Mouse (Mus musculus) midbrain, embryonic 11.5 days (tissue): ENCODE measurements around the gene Tmem82. TPM values are rescaled to one million over a fixed set of nuclear protein-coding genes. Genes with fewer than 3 reads are reported as not detected.

Experiments
- ATAC-seq: fragments of 200-750 bp; cut with Nextera tagmentation; 2 replicates; pipeline ENCODE4 v1.8.0; 2017; ENCODE audit warnings: moderate TSS enrichment, moderate library complexity; ENCODE audit not compliant: low FRiP score
- DNase-seq: peaks from one replicate; pipeline ENCODE4 v3.0.0; 2015; ENCODE audit warnings: low spot score; ENCODE audit errors: missing footprints
- H3K27ac ChIP-seq: fragments of 300-500 bp; sonication (generic); 2 replicates; pipeline ENCODE4 v1.5.1; 2014; ENCODE audit warnings: low read depth, low read length
- H3K27me3 ChIP-seq: fragments of 300-500 bp; sonication (generic); 2 replicates; pipeline ENCODE4 v1.6.1; 2014; ENCODE audit warnings: mild to moderate bottlenecking, low read length, moderate library complexity, mixed read lengths; ENCODE audit not compliant: control insufficient read depth, insufficient read depth
- H3K36me3 ChIP-seq: fragments of 300-500 bp; sonication (generic); 2 replicates; pipeline ENCODE4 v1.6.1; 2014; ENCODE audit warnings: mild to moderate bottlenecking, low read length, moderate library complexity, mixed read lengths; ENCODE audit not compliant: control insufficient read depth, insufficient read depth
- H3K4me1 ChIP-seq: fragments of 300-500 bp; sonication (generic); 2 replicates; pipeline ENCODE4 v1.6.1; 2014; ENCODE audit warnings: low read length; ENCODE audit not compliant: control insufficient read depth, insufficient read depth
- H3K4me2 ChIP-seq: fragments of 300-500 bp; sonication (generic); 2 replicates; pipeline ENCODE4 v1.6.1; 2014; ENCODE audit warnings: mild to moderate bottlenecking, moderate library complexity
- H3K4me3 ChIP-seq: fragments of 300-500 bp; sonication (generic); 2 replicates; pipeline ENCODE4 v1.5.1; 2014; ENCODE audit warnings: low read depth, low read length
- H3K9ac ChIP-seq: fragments of 300-500 bp; sonication (generic); 2 replicates; pipeline ENCODE4 v1.6.1; 2014; ENCODE audit warnings: low read length
- H3K9me3 ChIP-seq: fragments of 300-500 bp; sonication (generic); 2 replicates; pipeline ENCODE4 v1.6.1; 2016; ENCODE audit warnings: low read length; ENCODE audit not compliant: control insufficient read depth
- WGBS: fragments of 180-500 bp; shearing (Covaris S2); extraction: QIAGEN DNeasy Blood & Tissue Kit; methylation state at CpG from one replicate; pipeline ENCODE4 v1.1.7; 2014; 5-methylcytosine and 5-hydroxymethylcytosine counted together
- polyA plus RNA-seq: library from polyadenylated mRNA; unstranded; fragments of >200 nt; fragmentation: Nextera tagmentation; extraction: Ambion mirVana; gene quantifications from 2 replicates; pipeline ENCODE4 v1.2.1, GENCODE M21; 2014

Tmem82 gene
- polyA plus RNA-seq, 1 experiment from 2014 or later: 0.48 TPM

GRCm38 (mm10) chr4:141622580-141622979, 4.1 kb upstream of the Tmem82 start:
- Histone ChIP-seq H3K4me3 (no peak overlapping the region), H3K4me2 (no peak overlapping the region), H3K9ac (no peak overlapping the region), H3K27ac (no peak overlapping the region), H3K9me3 (no peaks in the 10 kb centered on the region), H3K36me3 (peaks cover 4% of the 10 kb centered on the region; the same call in 1 of the 2 replicates), H3K4me1 (peaks cover 5% of the 10 kb centered on the region), H3K27me3 (no peaks in the 10 kb centered on the region; the same call in 1 of the 2 replicates)
- 87% methylated on average over 5 of the region's 5 CpGs for WGBS
- DNase-seq: no peak
- no peak for ATAC-seq

- no peak for DNase-seq
- Histone ChIP-seq H3K4me3 (no peak overlapping the region), H3K9ac (no peak overlapping the region), H3K36me3 (peaks cover 4% of the 10 kb centered on the region; the same call in 1 of the 2 replicates), H3K9me3 (no peaks in the 10 kb centered on the region), H3K4me1 (peaks cover 5% of the 10 kb centered on the region), H3K27ac (no peak overlapping the region), H3K27me3 (no peaks in the 10 kb centered on the region; the same call in 1 of the 2 replicates), H3K4me2 (no peak overlapping the region)
- ATAC-seq: no peak
- WGBS: 83% methylated on average over 8 of the region's 8 CpGs
Measured at GRCm38 (mm10) chr4:141622091-141622490, 3.7 kb upstream of the Tmem82 start.

GRCm38 (mm10) chr4:141621297-141621696, 2.9 kb upstream of the Tmem82 start:
- Histone ChIP-seq H3K4me1 (peaks cover 5% of the 10 kb centered on the region), H3K4me3 (no peak overlapping the region), H3K4me2 (no peak overlapping the region), H3K9me3 (no peaks in the 10 kb centered on the region), H3K27me3 (no peaks in the 10 kb centered on the region; the same call in 1 of the 2 replicates), H3K9ac (no peak overlapping the region), H3K36me3 (peaks cover 2% of the 10 kb centered on the region; the same call in 1 of the 2 replicates), H3K27ac (no peak overlapping the region)
- ATAC-seq: no peak
- DNase-seq: no peak
- 88% methylated on average over 8 of the region's 8 CpGs for WGBS

- Histone ChIP-seq H3K9me3 (no peaks in the 10 kb centered on the region), H3K4me3 (no peak overlapping the region), H3K27ac (no peak overlapping the region), H3K36me3 (no peaks in the 10 kb centered on the region), H3K4me1 (peaks cover 5% of the 10 kb centered on the region), H3K9ac (no peak overlapping the region), H3K4me2 (no peak overlapping the region), H3K27me3 (no peaks in the 10 kb centered on the region; the same call in 1 of the 2 replicates)
- WGBS: 83% methylated on average over 9 of the region's 9 CpGs
- DNase-seq (no peak), ATAC-seq (no peak)
Measured at GRCm38 (mm10) chr4:141619299-141619883, 958 bp upstream of the Tmem82 start.

GRCm38 (mm10) chr4:141617863-141618564, 419 bp downstream of the Tmem82 start:
- H3K4me1 ChIP-seq: peaks cover 5% of the 10 kb centered on the region
- peak overlapping the region; percentile 17 for H3K4me3 ChIP-seq
- WGBS: 10% methylated on average over 22 of the region's 22 CpGs
- no peak overlapping the region for H3K27ac ChIP-seq
- no peaks in the 10 kb centered on the region for H3K9me3 ChIP-seq
- H3K9ac ChIP-seq: peak overlapping the region; percentile 38
- peak; percentile 29 for ATAC-seq
- H3K36me3 ChIP-seq: no peaks in the 10 kb centered on the region
- no peaks in the 10 kb centered on the region; the same call in 1 of the 2 replicates for H3K27me3 ChIP-seq
- DNase-seq: peak; percentile 90
- peak overlapping the region; percentile 45 for H3K4me2 ChIP-seq

- H3K4me3 ChIP-seq: peak overlapping the region; percentile 17
- H3K36me3 ChIP-seq: no peaks in the 10 kb centered on the region
- no peak overlapping the region for H3K27ac ChIP-seq
- ATAC-seq (peak; percentile 55; the same call in 1 of the 2 replicates), DNase-seq (peak; percentile 93)
- H3K9me3 ChIP-seq: no peaks in the 10 kb centered on the region
- no peaks in the 10 kb centered on the region; the same call in 1 of the 2 replicates for H3K27me3 ChIP-seq
- 7% methylated on average over 20 of the region's 20 CpGs for WGBS
- H3K9ac ChIP-seq: peak overlapping the region; percentile 38; the same call in 1 of the 2 replicates
- H3K4me2 ChIP-seq: peak overlapping the region; percentile 45
- peaks cover 5% of the 10 kb centered on the region for H3K4me1 ChIP-seq
Measured at GRCm38 (mm10) chr4:141617299-141617698, 1.1 kb downstream of the Tmem82 start.

- peaks cover 5% of the 10 kb centered on the region for H3K4me1 ChIP-seq
- no peak overlapping the region for H3K4me3 ChIP-seq
- WGBS: 77% methylated on average over 6 of the region's 6 CpGs
- no peak overlapping the region for H3K9ac ChIP-seq
- DNase-seq (no peak), ATAC-seq (no peak)
- no peaks in the 10 kb centered on the region for H3K36me3 ChIP-seq
- H3K27me3 ChIP-seq: no peaks in the 10 kb centered on the region; the same call in 1 of the 2 replicates
- H3K4me2 ChIP-seq: no peak overlapping the region
- no peak overlapping the region for H3K27ac ChIP-seq
- no peaks in the 10 kb centered on the region for H3K9me3 ChIP-seq
Measured at GRCm38 (mm10) chr4:141616811-141617210, 1.6 kb downstream of the Tmem82 start.

GRCm38 (mm10) chr4:141614946-141615345, 3.5 kb downstream of the Tmem82 start:
- DNase-seq (peak; percentile 69), ATAC-seq (no peak)
- H3K4me2 ChIP-seq: no peak overlapping the region
- H3K27ac ChIP-seq: no peak overlapping the region
- 86% methylated on average over 14 of the region's 14 CpGs for WGBS
- no peak overlapping the region for H3K4me3 ChIP-seq
- peaks cover 5% of the 10 kb centered on the region for H3K4me1 ChIP-seq
- H3K27me3 ChIP-seq: no peaks in the 10 kb centered on the region; the same call in 1 of the 2 replicates
- H3K36me3 ChIP-seq: no peaks in the 10 kb centered on the region
- H3K9ac ChIP-seq: no peak overlapping the region
- H3K9me3 ChIP-seq: no peaks in the 10 kb centered on the region

- H3K4me2 ChIP-seq: no peak overlapping the region
Measured at GRCm38 (mm10) chr4:141609538-141609937, 8.9 kb downstream of the Tmem82 start.

More at GRCm38 (mm10) chr4:141609538-141609937, 8.9 kb downstream of the Tmem82 start:
- peak; percentile 10 for DNase-seq
- Histone ChIP-seq H3K27me3 (no peaks in the 10 kb centered on the region), H3K4me3 (no peak overlapping the region), H3K27ac (no peak overlapping the region), H3K9ac (no peak overlapping the region), H3K36me3 (no peaks in the 10 kb centered on the region), H3K9me3 (no peaks in the 10 kb centered on the region), H3K4me1 (no peaks in the 10 kb centered on the region)
- no peak for ATAC-seq
- 81% methylated on average over 6 of the region's 6 CpGs for WGBS
